Mouse (Mus musculus) B cell, adult 2 months (primary cell): ENCODE results near the gene Lgr5.

Experiments used
- DNase-seq, 2 experiments: peaks; one replicate each; pipeline ENCODE4 v3.0.0; 2022

Gene Lgr5

DNA sequence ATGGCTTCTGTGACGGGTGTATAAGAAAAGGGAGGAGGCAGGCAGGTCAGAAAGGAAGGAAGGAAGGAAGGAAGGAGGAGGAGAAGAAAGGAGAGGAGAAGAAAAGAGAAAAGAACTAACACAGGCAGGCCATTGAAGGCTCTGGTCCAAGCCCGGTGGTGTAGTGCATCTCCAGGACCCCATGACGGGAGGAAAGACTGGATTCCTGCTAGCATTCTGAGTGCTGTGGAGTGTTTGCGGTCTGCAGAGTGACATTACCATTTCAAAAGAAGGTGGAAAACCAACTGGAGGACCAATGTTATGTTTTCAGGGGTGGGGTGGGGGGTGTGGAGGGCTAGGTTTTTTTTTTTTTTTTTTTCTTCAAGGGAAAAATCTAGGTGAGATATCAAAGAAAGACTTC is 165.6 kb downstream of the Lgr5 start:
- no peak for DNase-seq

- DNase-seq = no peak
These were observed 173.5 kb downstream of the Lgr5 start for GRCm38 (mm10) chr10:115414056-115414455.

DNA sequence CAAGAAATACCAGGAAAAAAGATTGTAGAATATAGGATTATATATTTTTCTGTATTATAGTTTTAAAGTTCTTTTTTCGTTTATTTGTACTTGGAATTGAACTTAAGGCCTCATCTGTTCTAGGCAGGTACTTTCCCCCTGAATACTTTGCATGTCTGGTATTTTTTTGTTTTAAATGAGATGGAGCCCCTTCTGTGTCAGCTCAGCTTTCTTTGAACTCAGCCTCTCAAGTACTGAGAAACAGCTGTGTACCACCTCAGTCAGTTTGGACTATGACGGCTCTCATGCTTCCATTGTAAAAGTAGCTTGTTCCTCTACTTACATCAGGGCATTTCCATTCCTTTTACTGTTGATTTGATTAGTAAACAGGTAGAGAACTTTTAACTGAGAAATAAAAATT is 174.1 kb downstream of the Lgr5 start:
- no peak for DNase-seq

- peak; percentile 77 to 80 for DNase-seq
These were observed 181.2 kb downstream of the Lgr5 start for GRCm38 (mm10) chr10:115406393-115406792.
